Mouse (Mus musculus) spleen, adult 2 months (tissue): ENCODE data around the gene Kcnc2. TPM values are rescaled to one million over a fixed set of nuclear protein-coding genes. Genes with fewer than 3 reads are reported as not detected.

Experiments
- DNase-seq, 2 experiments: peaks; one replicate each; pipeline versions ENCODE4 v3.0.0 to v3.0.0-alpha.2; 2012 to 2021; ENCODE audit warnings: low spot score in 2 of 2, low read depth in 1 of 2
- H3K27ac ChIP-seq: fragments of 200-500 bp; 2 replicates; pipeline ENCODE4 v1.5.1; 2012; ENCODE audit warnings: low read length, inconsistent platforms; ENCODE audit not compliant: insufficient read depth
- H3K27me3 ChIP-seq: fragments of 200-500 bp; 2 replicates; pipeline ENCODE4 v1.6.1; 2012; ENCODE audit warnings: mild to moderate bottlenecking, moderate library complexity, low read length, inconsistent platforms; ENCODE audit not compliant: control insufficient read depth, insufficient read depth
- H3K36me3 ChIP-seq: fragments of 200-500 bp; 2 replicates; pipeline ENCODE4 v1.6.1; 2012; ENCODE audit warnings: mild to moderate bottlenecking, low read length, inconsistent platforms; ENCODE audit not compliant: control insufficient read depth, insufficient read depth
- H3K4me1 ChIP-seq: fragments of 200-500 bp; 2 replicates; pipeline ENCODE4 v1.6.1; 2011; ENCODE audit warnings: inconsistent platforms; ENCODE audit not compliant: control insufficient read depth, insufficient read depth, insufficient read length
- H3K4me3 ChIP-seq: fragments of 200-500 bp; 2 replicates; pipeline ENCODE4 v1.5.1; 2011; ENCODE audit warnings: mild to moderate bottlenecking, inconsistent platforms; ENCODE audit not compliant: insufficient read depth, insufficient read length; ENCODE audit errors: extremely low read depth
- CTCF ChIP-seq: fragments of 200-500 bp; IDR thresholded peaks from 2 replicates; pipeline ENCODE4 v1.5.1; 2011; ENCODE audit warnings: mild to moderate bottlenecking, inconsistent platforms; ENCODE audit not compliant: insufficient read depth, insufficient read length, insufficient replicate concordance; ENCODE audit errors: extremely low read depth
- POLR2A ChIP-seq: fragments of 200-500 bp; IDR thresholded peaks from 2 replicates; pipeline ENCODE4 v1.6.1; 2011; ENCODE audit warnings: low read depth, low read length, inconsistent platforms
- WGBS: fragments of 180-500 bp; shearing (Covaris S2); methylation state at CpG from one replicate; pipeline ENCODE4 v1.1.7; 2018; 5-methylcytosine and 5-hydroxymethylcytosine counted together
- polyA plus RNA-seq: library from polyadenylated mRNA; depleted of rRNA; stranded (reverse); fragments of >200 nt; gene quantifications from 2 replicates; pipeline ENCODE4 v1.2.3, GENCODE M21; 2012

The Kcnc2 gene
- polyA plus RNA-seq, 1 experiment = 0.02 TPM

GRCm38 (mm10) chr10:112450910-112451309, 180.0 kb downstream of the Kcnc2 start:
- Histone ChIP-seq H3K27me3 (no peaks in the 10 kb centered on the region), H3K27ac (no peak overlapping the region), H3K4me3 (no peak overlapping the region), H3K36me3 (no peaks in the 10 kb centered on the region), H3K4me1 (no peaks in the 10 kb centered on the region)
- DNase-seq = no peak
- TF ChIP-seq CTCF = no peak
- no peak for TF ChIP-seq POLR2A
- 79% methylated on average over 5 of the region's 5 CpGs for WGBS

- 69% methylated on average over 6 of the region's 6 CpGs for WGBS
- Histone ChIP-seq H3K4me3 (no peak overlapping the region), H3K27ac (no peak overlapping the region), H3K27me3 (no peaks in the 10 kb centered on the region), H3K36me3 (no peaks in the 10 kb centered on the region), H3K4me1 (no peaks in the 10 kb centered on the region)
- TF ChIP-seq POLR2A = no peak
- no peak for TF ChIP-seq CTCF
- no peak for DNase-seq
Measured at GRCm38 (mm10) chr10:112468689-112469384, 197.9 kb downstream of the Kcnc2 start.

- Histone ChIP-seq H3K27ac (no peak overlapping the region), H3K4me1 (no peaks in the 10 kb centered on the region), H3K27me3 (no peaks in the 10 kb centered on the region), H3K4me3 (no peak overlapping the region), H3K36me3 (no peaks in the 10 kb centered on the region)
- DNase-seq = no peak
- TF ChIP-seq POLR2A (no peak), CTCF (no peak)
- 85% methylated on average over 6 of the region's 6 CpGs for WGBS
Measured at GRCm38 (mm10) chr10:112474122-112474810, 203.3 kb downstream of the Kcnc2 start.

- 81% methylated on average over 2 of the region's 2 CpGs for WGBS
- Histone ChIP-seq H3K4me3 (no peak overlapping the region), H3K4me1 (no peaks in the 10 kb centered on the region), H3K27ac (no peak overlapping the region), H3K36me3 (no peaks in the 10 kb centered on the region), H3K27me3 (no peaks in the 10 kb centered on the region)
- DNase-seq = no peak
- TF ChIP-seq POLR2A = no peak
- no peak for TF ChIP-seq CTCF
Measured at GRCm38 (mm10) chr10:112481461-112481860, 210.5 kb downstream of the Kcnc2 start.

- TF ChIP-seq POLR2A = no peak
- no peak for TF ChIP-seq CTCF
- no peaks in the 10 kb centered on the region for H3K4me1 ChIP-seq
Measured at GRCm38 (mm10) chr10:112481921-112482607, 211.1 kb downstream of the Kcnc2 start.

GRCm38 (mm10) chr10:112484387-112485105, 213.6 kb downstream of the Kcnc2 start:
- H3K27me3 ChIP-seq = no peaks in the 10 kb centered on the region
- H3K4me1 ChIP-seq = no peaks in the 10 kb centered on the region
- TF ChIP-seq CTCF (no peak), POLR2A (no peak)
- WGBS = 89% methylated on average over 11 of the region's 11 CpGs
- H3K4me3 ChIP-seq = no peak overlapping the region
- no peaks in the 10 kb centered on the region for H3K36me3 ChIP-seq
- no peak overlapping the region for H3K27ac ChIP-seq
- DNase-seq = no peak

More at GRCm38 (mm10) chr10:112481921-112482607, 211.1 kb downstream of the Kcnc2 start:
- Histone ChIP-seq H3K36me3 (no peaks in the 10 kb centered on the region), H3K27ac (no peak overlapping the region), H3K4me3 (no peak overlapping the region), H3K27me3 (no peaks in the 10 kb centered on the region)
- WGBS = 76% methylated on average over 9 of the region's 9 CpGs
- no peak for DNase-seq
